Mouse (Mus musculus): ENCODE results near the gene Hikeshi. TPM values are rescaled to one million over a fixed set of nuclear protein-coding genes. Genes with fewer than 3 reads are reported as not detected.

The Hikeshi gene
- polyA plus RNA-seq, 1 experiment from 2014 or later, result 135 TPM

GRCm38 (mm10) chr7:89908899-89909621 lies 31.9 kb downstream of the Hikeshi start:
- Histone ChIP-seq H3K36me3 (no peaks in the 10 kb centered on the region), H3K4me3 (no peak overlapping the region), H3K9me3 (no peaks in the 10 kb centered on the region), H3K4me2 (replicated peaks) (no peak overlapping the region), H3K27ac (no peak overlapping the region), H3K27me3 (replicated peaks) (no peaks in the 10 kb centered on the region), H3K9ac (no peak overlapping the region), H3K4me1 (no peaks in the 10 kb centered on the region)
- no peak for ATAC-seq (ENCODE audit: low FRiP score, low read depth)
- WGBS, result 74% methylated on average over 20 of the region's 20 CpGs

GRCm38 (mm10) chr7:89908421-89908820 lies 32.6 kb downstream of the Hikeshi start:
- 67% methylated on average over 7 of the region's 7 CpGs for WGBS

GRCm38 (mm10) chr7:89907950-89908349 lies 33.1 kb downstream of the Hikeshi start:
- Histone ChIP-seq H3K4me2 (replicated peaks) (no peak overlapping the region), H3K27me3 (replicated peaks) (no peaks in the 10 kb centered on the region), H3K4me1 (peaks cover 5% of the 10 kb centered on the region; the same call in 1 of the 2 replicates), H3K4me3 (no peak overlapping the region), H3K9me3 (no peaks in the 10 kb centered on the region), H3K27ac (no peak overlapping the region), H3K9ac (no peak overlapping the region), H3K36me3 (no peaks in the 10 kb centered on the region)
- ATAC-seq (ENCODE audit: low FRiP score, low read depth), result no peak; the same call in 1 of the 2 replicates
- 21% methylated on average over 8 of the region's 8 CpGs for WGBS

More at GRCm38 (mm10) chr7:89908421-89908820, 32.6 kb downstream of the Hikeshi start:
- H3K4me3 ChIP-seq, result no peak overlapping the region
- no peaks in the 10 kb centered on the region for H3K27me3 ChIP-seq (replicated peaks)
- no peaks in the 10 kb centered on the region for H3K9me3 ChIP-seq
- ATAC-seq (ENCODE audit: low FRiP score, low read depth), result no peak
- H3K4me2 ChIP-seq (replicated peaks), result no peak overlapping the region
- no peak overlapping the region for H3K27ac ChIP-seq
- H3K4me1 ChIP-seq, result peaks cover 4% of the 10 kb centered on the region; the same call in 1 of the 2 replicates
- no peak overlapping the region for H3K9ac ChIP-seq
- no peaks in the 10 kb centered on the region for H3K36me3 ChIP-seq

GRCm38 (mm10) chr7:89903442-89904343 lies 37.3 kb downstream of the Hikeshi start, which contains the start of gene Ccdc81:
Gene Ccdc81, minus strand, starts transcription at chr7:89903629.
- peak; percentile 74 for ATAC-seq (ENCODE audit: low FRiP score, low read depth)
- H3K36me3 ChIP-seq, result no peaks in the 10 kb centered on the region
- H3K27me3 ChIP-seq (replicated peaks), result no peaks in the 10 kb centered on the region
- H3K4me3 ChIP-seq, result no peak within 1 kb of the TSS
- no peaks in the 10 kb centered on the region for H3K9me3 ChIP-seq
- 42% methylated on average over 22 of the region's 22 CpGs for WGBS
- no peak within 1 kb of the TSS for H3K9ac ChIP-seq
- peaks cover 5% of the 10 kb centered on the region; the same call in 1 of the 2 replicates for H3K4me1 ChIP-seq
- H3K27ac ChIP-seq, result no peak within 1 kb of the TSS
- H3K4me2 ChIP-seq (replicated peaks), result peak within 1 kb of the TSS; percentile 22; the same call in 1 of the 2 replicates

GRCm38 (mm10) chr7:89903007-89903406 lies 38.0 kb downstream of the Hikeshi start:
- no peaks in the 10 kb centered on the region for H3K36me3 ChIP-seq
- H3K4me1 ChIP-seq, result peaks cover 5% of the 10 kb centered on the region; the same call in 1 of the 2 replicates
- WGBS, result 87% methylated on average over 8 of the region's 8 CpGs
- H3K27me3 ChIP-seq (replicated peaks), result no peaks in the 10 kb centered on the region
- H3K9me3 ChIP-seq, result no peaks in the 10 kb centered on the region
- H3K27ac ChIP-seq, result no peak overlapping the region
- H3K4me2 ChIP-seq (replicated peaks), result no peak overlapping the region
- ATAC-seq (ENCODE audit: low FRiP score, low read depth), result no peak
- no peak overlapping the region for H3K4me3 ChIP-seq
- no peak overlapping the region for H3K9ac ChIP-seq

- Histone ChIP-seq H3K36me3 (no peaks in the 10 kb centered on the region), H3K27ac (no peak overlapping the region), H3K9ac (no peak overlapping the region), H3K27me3 (replicated peaks) (no peaks in the 10 kb centered on the region), H3K4me2 (replicated peaks) (no peak overlapping the region), H3K4me3 (no peak overlapping the region), H3K4me1 (no peaks in the 10 kb centered on the region), H3K9me3 (no peaks in the 10 kb centered on the region)
- no peak for ATAC-seq (ENCODE audit: low FRiP score, low read depth)
- 22% methylated on average over 4 of the region's 4 CpGs for WGBS
Measured at GRCm38 (mm10) chr7:89891856-89892255, 49.1 kb downstream of the Hikeshi start.

GRCm38 (mm10) chr7:89891412-89891811 lies 49.6 kb downstream of the Hikeshi start:
- Histone ChIP-seq H3K27me3 (replicated peaks) (no peaks in the 10 kb centered on the region), H3K27ac (no peak overlapping the region), H3K9ac (no peak overlapping the region), H3K36me3 (no peaks in the 10 kb centered on the region), H3K4me3 (no peak overlapping the region), H3K4me1 (no peaks in the 10 kb centered on the region), H3K4me2 (replicated peaks) (no peak overlapping the region), H3K9me3 (no peaks in the 10 kb centered on the region)
- ATAC-seq (ENCODE audit: low FRiP score, low read depth), result no peak
- 69% methylated on average over 5 of the region's 5 CpGs for WGBS

- Histone ChIP-seq H3K9me3 (no peaks in the 10 kb centered on the region), H3K4me2 (replicated peaks) (no peak overlapping the region), H3K36me3 (no peaks in the 10 kb centered on the region), H3K4me3 (no peak overlapping the region), H3K27ac (no peak overlapping the region), H3K27me3 (replicated peaks) (no peaks in the 10 kb centered on the region), H3K4me1 (no peaks in the 10 kb centered on the region), H3K9ac (no peak overlapping the region)
- 67% methylated on average over 3 of the region's 3 CpGs for WGBS
- no peak for ATAC-seq (ENCODE audit: low FRiP score, low read depth)
Measured at GRCm38 (mm10) chr7:89884551-89884950, 56.5 kb downstream of the Hikeshi start.

GRCm38 (mm10) chr7:89879686-89880085 lies 61.3 kb downstream of the Hikeshi start:
- WGBS, result 87% methylated on average over 1 of the region's 1 CpGs

More at GRCm38 (mm10) chr7:89879686-89880085, 61.3 kb downstream of the Hikeshi start:
- Histone ChIP-seq H3K4me1 (no peaks in the 10 kb centered on the region), H3K27ac (no peak overlapping the region), H3K9ac (no peak overlapping the region), H3K4me3 (no peak overlapping the region), H3K9me3 (no peaks in the 10 kb centered on the region), H3K36me3 (no peaks in the 10 kb centered on the region), H3K4me2 (replicated peaks) (no peak overlapping the region), H3K27me3 (replicated peaks) (no peaks in the 10 kb centered on the region)
- ATAC-seq (ENCODE audit: low FRiP score, low read depth), result no peak

Other genes with a start within 250 kb of the Hikeshi start
- 0.09 and 0.11 TPM in 2 replicates for gene Ccdc81, start 37.6 kb downstream of the Hikeshi start, polyA plus RNA-seq (2016; fragmentation: Nextera tagmentation; extraction: Ambion mirVana)
- 65.6 and 66.0 TPM in 2 replicates for gene Eed, start 39.8 kb upstream of the Hikeshi start, polyA plus RNA-seq (2016; fragmentation: Nextera tagmentation; extraction: Ambion mirVana)
- gene Picalm, start 189.0 kb upstream of the Hikeshi start, polyA plus RNA-seq (2016; fragmentation: Nextera tagmentation; extraction: Ambion mirVana), result 44.2 and 45.5 TPM in 2 replicates